Mouse (Mus musculus): Measurements from ENCODE around the gene Tbc1d17.

Tbc1d17 gene

DNA sequence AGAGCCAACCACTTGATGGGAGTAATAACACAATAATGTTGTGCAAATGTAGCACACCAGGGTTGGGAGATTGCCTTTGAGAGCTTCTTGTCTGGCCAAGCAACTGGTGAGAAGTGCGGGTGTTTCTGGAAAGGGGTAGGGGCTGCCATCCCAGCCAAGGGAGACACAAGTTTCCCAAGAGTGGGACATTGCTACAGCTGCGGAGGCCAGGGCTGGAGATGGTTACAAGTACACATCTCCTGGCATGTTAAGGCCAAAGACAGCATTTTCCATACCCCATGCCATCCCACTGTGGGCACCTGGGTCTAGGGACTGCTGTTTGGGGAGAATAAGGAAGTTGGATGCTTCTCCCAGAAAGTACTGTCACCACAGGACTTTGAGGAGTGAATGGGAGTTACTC, 4.2 kb upstream of the Tbc1d17 start:
- no peak for DNase-seq (ENCODE audit: low spot score)

DNA sequence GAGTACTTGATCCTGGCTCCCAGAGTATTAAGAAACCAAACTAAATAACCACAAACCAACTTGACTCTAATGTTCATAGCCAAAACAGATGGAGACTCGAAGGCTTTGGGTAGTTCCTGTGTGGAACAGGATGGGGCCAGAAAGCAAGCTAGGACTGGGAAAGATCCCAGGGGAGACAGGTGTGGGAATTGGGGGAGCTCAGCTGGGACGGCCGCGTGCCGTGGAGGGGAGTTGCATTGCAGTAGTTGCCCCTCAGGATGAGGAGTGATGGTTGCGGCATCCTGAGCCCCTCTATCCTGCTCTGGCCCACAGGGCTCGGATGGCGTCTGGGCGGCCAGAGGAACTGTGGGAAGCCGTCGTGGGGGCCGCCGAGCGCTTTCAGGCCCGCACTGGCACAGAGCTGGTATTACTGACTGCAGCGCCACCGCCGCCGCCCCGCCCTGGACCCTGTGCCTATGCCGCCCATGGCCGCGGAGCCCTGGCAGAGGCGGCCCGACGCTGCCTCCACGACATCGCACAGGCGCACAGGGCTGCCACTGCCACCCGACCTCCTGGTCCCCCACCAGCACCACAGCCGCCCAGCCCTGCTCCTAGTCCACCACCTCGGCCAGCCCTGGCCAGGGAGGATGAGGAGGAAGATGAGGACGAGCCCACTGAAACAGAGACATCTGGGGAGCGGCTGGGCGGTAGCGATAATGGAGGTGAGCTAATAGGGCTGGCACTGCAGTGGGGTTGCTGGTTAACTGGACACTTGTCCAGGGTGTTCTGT, 3.6 kb upstream of the Tbc1d17 start:
- DNase-seq (ENCODE audit: low spot score), result no peak

DNA sequence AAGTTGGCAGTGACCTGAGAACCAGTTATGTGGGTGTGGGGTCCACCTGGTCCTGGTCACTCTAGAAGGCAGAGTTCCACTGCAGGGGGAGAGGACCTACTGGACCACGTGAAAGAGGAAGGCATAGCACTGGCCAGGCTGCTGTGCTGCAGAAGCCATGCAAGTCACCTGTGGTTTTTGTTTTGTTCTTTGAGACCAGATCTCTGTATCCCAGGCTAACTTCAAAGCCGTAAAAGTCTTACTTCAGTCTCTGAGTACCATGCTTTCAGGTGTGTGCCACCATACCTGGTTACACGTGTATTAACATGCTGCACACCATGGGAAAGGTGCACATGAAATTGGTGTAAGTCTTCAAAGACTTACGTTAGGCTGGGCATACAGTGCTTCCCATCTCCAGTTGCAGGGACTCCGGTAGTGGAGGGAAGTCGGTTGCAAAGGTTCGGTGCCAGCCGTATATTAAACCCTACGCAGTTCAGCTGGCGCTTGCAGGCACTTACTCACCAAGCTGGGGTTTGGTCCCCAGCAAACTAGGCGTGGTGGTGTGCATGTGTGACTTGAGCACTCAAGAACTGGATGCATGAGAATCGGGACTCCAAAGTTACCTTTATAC, 2.9 kb upstream of the Tbc1d17 start:
- no peak for DNase-seq (ENCODE audit: low spot score)

DNA sequence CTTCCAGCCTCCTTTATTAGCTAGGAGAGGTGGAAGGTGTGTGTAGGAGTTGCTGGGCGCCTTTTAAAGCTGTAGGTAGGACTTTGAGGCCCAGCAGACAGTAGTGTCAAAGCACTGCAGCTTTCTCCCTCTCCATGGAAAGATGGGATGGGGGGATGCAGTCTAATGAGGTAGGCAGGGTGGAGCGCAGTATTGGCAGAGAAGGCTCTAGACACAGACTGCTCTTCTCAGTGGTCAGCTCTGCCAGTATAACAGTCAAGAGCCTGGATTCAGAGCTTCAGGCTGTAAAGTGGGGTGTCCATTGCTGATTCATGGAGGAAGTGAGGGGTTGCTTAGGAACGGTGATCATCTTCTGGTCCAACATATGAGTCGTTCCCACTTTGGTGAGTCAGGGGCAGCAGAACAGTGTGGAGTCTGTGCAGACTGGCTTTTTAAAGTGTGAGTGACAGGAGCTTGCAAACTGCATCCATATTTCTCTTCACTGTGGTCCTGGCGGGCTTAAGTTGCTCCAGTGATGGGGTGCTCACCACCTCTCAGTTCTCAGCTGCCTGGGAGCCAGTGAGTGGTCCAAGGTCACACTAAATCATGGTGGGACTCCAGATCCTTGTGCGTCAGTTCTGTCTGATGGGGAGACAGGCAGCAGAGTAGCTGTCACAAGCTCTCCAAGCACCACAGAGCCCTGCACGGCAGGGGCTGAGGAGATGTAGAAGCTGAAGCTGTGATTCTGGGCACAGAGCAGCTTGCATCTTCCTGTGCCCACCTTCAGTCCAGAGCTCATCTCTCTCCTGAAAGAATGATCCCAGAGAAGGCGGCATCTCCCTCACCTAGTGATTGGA, 2.1 kb upstream of the Tbc1d17 start:
- no peak for DNase-seq (ENCODE audit: low spot score)

DNA sequence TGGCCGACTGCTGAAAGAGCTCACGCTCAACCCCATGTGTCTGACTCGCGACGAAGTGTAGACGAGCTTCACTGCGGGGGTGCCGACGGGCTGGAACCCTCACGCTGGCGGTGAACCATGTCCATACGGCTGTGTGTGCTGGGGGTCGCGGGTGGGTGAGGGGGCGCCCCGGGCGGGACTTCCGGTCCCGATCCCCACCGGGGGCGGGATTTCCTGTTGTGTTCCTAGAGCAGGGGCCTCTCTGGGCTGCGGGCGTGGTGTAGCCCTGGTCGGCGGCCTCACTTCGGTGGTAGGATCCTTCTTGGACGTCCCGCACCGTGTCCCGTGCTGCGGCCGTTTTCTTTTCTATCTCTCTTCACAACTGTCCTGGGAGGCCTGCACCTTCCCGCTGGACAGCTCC, 1.3 kb upstream of the Tbc1d17 start:
- DNase-seq (ENCODE audit: low spot score), result peak; percentile 90

DNA sequence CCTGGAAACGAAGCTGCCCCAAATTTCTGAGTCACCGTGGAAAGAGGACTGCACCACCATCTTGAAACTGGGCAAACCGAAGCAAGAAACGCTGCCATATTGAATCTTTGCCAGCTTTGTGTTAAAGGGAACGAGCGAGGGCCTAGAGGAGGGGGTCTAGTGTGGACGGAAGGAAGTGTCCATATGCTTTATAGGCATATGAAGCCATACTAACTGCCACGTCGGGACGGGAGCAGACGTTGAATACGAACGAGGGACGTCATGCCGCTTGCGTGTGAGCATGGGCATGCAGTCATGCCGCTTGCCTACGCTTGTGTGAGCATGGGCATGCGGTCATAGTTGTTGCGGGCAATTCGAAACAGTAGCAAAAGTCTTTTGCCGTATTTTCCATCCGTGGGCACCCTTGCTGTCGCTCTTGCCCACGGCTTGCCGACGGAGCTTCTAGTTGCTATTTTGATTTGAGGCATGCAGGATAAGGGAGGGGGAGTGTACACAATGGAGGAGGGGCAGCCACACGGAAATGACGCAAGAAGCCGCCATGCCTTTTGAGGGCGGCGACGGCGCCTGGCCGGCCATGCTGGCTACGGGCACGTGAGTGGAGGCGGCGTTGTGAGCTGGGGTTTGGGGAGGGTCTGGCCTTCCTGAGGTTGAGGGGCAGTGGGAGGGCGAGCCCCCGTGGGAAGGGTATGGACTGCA, 685 bp upstream of the Tbc1d17 start:
- DNase-seq (ENCODE audit: low spot score), result peak; percentile 96

DNA sequence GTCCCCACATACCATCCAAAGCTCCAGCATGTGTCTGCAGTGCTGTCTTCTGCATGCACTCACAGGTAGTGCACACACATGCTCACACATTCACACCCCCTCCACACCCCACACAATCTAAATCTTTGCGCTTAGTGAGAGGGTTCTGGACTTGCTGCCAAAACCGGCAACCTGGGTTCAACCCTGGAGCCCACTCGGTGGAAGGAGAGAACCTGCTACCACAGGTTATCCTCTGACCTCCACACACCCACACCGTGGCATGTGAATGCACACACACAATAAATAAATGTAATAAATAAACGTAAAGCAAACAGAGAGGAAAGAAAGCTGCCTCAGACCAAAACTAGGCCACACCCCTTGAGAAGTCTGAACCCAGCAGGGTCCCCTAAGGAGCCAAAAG, 1.1 kb downstream of the Tbc1d17 start:
- no peak for DNase-seq (ENCODE audit: low spot score)

DNA sequence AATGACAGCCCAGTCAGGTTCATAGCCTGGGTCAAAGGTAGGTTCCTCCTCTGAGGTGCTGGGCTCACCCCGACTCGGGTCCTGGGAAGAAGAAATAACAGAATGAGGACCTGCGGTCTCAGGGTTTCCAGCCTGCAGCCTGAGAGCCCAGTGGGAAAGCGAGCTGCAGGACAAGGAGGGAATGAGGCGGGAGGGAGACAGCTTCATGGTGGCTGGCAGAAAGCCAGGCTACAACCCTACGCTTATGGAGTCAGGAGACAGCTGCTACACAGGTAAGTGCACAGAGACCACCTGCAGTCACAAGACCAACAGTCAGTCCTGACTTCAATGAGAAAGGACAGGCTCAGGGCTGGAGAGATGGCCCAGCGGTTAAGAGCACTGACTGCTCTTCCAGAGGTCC, 2.1 kb downstream of the Tbc1d17 start:
- DNase-seq (ENCODE audit: low spot score), result no peak

DNA sequence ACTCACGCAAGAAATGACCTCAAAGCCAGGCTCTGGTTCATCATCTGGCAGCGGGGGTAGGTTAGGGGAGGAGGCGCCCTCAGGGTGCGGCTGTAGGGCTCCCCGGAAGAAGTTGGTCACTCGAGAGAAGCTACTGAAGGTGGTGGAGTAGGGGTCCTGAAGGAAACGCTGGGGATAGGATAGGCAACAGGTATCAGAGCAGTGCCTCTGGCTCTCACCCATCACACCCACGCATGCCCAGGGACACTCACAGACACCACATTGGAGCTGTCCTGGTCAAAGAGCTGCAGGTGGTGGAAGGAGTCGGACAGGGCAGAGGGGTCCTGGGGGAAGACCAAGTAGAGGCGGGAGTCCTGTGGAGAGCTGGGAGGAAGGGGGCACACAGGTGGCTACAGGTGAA, 3.9 kb downstream of the Tbc1d17 start:
- no peak for DNase-seq (ENCODE audit: low spot score)

DNA sequence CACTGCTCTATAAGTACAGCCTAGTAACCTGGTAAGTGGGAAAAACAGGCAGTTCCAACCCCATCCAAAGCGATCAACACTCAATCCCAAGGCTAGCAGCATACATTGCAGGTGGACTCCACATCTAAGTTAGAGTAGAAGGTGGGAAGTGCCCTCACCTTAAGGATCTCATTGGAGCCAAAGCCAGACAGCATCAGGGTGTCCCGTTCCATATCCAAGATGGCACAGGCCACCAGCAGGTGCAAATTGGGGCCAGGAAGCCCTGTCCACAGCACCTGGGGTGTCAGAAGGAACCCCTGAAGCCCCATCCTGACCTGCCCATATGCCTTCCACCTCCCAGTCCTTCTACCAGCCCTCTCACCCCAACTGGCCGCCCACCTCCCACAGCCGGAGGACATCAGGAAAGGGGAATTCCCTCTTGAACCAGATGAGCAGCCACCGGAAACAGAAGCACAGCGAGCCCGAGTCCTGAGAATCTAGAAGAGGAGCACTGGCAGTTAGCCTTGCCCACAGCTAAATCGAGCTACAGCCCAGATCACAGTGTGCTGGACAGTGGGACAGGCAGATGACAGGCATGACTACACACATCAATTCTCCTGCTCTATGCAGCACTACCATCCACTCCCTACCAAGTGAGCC, 6.9 kb downstream of the Tbc1d17 start:
- DNase-seq (ENCODE audit: low spot score), result no peak

DNA sequence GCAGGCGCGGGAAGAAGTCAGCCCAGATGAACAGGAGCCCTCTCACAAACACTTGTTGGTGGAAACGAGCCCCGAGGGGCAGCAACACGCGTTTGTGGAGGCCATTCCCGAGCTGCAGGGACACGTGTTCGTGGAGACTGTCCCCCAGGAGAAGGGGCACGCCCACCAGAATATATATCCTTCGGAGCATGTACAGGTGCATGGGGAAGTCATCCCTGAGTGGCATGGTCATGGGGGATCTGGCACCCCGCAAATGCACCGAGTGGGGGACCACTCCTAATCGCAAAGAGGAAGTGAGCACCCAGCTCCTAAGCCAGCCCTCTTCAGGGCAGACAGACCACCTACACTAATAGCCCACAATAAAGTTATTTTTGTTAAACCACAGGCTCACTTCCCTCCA, 8.5 kb downstream of the Tbc1d17 start:
- DNase-seq (ENCODE audit: low spot score), result no peak

DNA sequence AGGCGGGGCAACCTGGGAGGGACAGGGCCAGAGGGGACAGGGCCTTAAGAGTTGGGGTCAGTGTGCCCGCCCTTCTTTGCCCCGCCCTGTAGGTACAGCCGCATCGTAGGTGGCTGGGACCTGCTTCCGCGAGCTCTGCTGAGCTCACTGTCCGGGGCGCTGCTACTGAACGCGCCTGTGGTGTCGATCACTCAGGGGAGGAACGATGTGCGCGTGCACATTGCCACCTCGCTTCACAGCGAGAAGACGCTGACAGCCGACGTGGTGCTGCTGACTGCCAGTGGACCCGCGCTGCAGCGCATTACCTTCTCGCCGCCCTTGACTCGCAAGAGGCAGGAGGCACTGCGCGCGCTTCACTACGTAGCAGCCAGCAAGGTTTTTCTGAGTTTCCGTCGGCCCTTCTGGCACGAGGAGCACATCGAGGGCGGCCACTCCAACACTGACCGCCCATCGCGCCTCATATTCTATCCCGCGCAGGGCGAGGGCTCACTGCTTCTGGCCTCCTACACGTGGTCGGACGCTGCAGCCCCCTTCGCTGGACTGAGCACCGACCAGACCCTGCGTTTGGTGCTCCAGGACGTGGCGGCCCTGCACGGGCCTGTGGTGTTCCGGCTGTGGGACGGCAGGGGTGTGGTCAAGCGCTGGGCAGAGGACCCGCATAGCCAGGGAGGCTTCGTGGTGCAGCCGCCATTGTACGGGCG, 9.2 kb downstream of the Tbc1d17 start:
- DNase-seq (ENCODE audit: low spot score), result peak; percentile 43

DNA sequence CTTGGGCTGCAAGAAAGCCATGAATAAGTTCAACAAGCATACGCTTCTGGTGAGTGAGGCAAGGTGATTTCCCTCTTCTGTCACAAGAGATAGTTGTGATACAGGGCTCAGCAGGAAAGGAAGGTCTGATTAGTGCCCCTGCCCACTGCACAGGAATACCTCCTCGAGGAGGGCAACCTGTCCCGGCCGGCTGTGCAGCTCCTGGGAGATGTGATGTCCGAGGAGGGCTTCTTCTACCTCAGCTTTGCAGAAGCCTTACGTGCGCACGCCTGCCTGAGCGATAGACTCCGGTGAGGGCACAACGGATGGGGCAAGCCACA, 9.7 kb downstream of the Tbc1d17 start:
- no peak for DNase-seq (ENCODE audit: low spot score)

DNA sequence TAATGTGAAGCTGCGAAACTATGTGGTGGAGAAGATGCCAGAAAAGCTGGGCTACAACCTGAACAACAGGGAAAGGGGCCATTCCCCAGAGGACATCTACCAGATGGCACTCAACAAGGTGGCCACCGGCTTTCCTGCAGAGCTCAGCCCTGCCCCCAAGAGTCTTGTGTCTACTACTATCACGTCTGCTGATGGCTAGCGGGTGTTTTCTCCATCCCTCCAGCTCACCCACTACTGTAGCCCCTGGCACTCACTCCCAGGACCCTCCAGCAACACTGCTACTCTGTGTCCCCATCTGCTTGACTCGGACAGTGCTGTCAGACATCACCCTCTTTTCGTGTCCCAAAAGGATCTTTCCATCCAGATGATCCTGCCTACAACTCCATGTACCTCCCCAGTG, 10.8 kb downstream of the Tbc1d17 start:
- no peak for DNase-seq (ENCODE audit: low spot score)

DNA sequence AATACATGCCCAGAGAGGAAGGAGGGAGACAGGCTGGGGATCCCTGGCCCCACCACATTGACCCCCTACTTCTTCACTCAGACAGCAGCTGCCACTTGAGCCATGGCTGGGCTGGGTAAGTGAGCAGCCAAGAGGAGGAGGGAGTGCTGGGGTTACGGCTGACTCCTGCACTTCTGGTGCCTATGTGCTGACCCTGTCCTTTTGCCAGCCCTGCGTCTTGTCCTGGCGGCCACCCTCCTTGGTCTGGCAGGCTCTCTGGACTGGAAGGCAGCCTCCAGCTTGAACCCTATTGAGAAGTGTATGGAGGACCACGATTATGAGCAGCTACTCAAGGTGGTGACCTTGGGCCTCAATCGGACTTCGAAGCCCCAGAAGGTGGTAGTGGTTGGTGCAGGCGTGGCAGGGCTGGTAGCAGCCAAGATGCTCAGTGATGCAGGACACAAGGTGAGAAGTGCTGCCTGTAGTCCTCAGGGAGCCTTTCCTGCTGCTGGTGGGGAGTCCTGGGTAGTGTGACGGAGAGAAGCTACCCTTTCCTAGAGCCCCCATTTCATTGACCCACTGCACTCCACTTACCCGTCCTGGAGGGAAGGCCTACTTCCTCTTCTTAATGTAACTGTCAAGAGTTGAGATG, 12.3 kb downstream of the Tbc1d17 start:
- DNase-seq (ENCODE audit: low spot score), result no peak

DNA sequence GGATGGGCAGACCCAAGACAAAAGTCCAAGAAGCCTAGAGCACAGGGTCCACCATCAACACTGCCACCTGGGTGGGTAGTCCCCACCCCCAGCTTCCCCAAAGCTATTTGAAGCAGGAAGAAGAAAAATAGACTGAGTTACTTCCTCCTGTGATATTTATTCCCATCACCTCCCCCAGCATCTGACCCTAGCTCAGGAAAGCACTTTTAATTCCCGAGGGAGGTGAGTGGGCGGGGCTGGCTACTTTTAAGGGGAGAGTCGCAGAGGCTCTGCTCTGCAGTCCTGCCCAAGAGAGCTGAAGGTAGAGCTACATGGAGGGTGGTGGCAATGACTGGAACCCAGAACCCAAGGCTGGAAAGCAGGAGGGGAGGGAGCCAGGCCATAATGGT, 12.9 kb downstream of the Tbc1d17 start:
- no peak for DNase-seq (ENCODE audit: low spot score)

DNA sequence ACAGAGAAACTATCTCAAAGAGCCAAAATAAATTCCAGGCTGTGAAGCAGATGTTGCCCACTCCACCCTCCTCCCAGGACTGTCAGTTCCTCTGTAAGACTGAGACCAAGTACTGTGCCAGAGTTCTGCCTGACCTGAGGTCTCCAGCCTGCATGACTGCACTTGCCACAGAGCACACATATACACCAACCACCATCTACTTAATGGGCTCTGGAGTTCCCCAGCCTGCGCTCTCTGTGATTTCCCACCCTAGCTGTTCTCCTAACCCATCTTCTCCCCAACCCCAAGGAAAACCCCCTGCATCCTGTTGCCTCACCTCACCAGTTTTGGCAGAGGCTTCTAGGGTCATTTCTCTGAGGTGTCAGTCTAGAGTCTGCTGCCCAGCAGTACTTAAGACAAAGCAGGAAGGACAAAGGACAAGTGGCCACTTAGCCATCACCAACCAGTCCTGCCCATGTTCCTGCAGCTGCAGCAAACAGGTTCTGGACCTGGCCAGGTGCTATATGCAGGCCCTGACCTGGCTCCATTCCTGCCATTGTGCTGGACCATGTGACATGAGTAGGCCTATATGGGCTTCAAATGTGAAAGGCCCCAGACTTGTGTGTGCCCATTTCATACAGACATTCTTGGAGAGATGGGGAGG, 13.4 kb downstream of the Tbc1d17 start:
- no peak for DNase-seq (ENCODE audit: low spot score)

DNA sequence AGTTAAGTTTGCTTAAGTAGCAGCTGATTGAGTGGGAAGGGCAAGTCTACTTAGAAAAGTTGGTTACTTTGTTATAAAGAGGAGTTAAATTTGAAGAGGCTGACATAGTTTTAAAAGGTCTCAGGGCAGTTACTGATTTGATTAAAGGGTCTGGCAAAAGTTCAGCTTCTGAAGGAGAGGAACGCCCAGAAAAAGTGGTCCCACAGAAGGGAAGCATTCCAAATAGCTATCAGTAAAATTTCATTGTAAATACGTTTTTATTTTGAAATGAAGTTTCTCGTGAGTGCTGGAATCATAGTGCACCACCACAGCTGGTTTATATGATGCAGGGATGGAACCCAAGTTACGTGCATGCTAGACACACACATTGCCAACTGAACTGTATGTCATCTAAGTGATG, 16.1 kb downstream of the Tbc1d17 start:
- DNase-seq (ENCODE audit: low spot score), result no peak

DNA sequence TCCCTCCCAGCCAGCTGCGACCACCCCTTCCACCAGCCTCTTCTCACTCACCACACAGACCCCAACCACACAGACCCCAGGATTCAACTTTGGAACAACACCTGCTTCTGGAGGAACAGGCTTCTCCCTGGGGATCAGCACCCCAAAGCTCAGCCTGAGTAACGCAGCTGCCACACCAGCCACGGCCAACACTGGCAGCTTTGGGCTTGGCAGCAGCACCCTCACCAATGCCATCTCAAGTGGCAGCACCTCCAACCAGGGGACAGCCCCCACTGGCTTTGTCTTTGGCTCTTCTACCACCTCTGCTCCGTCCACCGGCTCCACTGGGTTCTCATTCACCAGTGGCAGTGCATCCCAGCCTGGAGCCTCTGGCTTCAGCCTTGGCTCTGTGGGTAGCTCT, 20.2 kb downstream of the Tbc1d17 start:
- DNase-seq (ENCODE audit: low spot score), result no peak

DNA sequence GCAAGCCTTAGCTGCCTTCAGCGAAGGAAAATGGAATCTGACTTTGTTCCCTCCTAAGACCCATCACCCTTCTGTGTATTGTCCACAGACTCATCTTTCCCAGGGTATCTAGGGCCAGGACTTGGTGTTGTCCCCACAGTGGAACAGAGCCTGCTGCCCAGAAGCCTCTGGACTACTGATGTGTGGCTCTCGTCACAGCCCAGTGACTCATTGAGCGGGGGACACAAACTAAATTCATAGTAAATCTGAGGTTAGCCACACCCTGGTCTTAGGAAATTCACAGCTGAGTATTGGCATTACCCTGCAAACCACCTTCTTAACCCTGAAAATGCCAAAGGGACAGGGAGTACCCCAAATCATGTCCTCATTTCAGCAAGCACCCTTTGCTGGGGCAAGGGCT, 22.1 kb downstream of the Tbc1d17 start:
- DNase-seq (ENCODE audit: low spot score), result no peak

DNA sequence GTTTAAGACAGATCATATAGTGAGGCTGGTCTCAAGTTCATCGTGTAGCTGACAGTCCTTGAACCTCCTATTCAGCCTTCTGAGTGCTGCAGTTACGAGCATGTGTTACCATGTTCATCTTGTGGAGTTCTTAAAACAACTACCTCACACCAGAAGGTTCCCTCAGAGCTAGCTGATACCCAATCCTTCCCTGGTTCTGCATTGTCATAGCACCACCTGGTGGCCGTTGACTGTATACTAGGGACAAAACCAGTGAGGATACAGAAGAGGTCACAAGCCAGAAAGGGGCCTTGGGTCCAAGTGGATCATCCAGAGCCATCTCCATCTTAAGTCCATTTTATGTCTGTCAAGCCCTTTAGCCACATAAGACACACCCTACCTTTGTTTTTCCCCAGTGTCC, 24.0 kb downstream of the Tbc1d17 start:
- peak; percentile 49 for DNase-seq (ENCODE audit: low spot score)

Data from yolk sac, embryonic 10.5 days (tissue).